9 mouse cellular contexts compared by ENCODE assay signal in the genomic region with DNA sequence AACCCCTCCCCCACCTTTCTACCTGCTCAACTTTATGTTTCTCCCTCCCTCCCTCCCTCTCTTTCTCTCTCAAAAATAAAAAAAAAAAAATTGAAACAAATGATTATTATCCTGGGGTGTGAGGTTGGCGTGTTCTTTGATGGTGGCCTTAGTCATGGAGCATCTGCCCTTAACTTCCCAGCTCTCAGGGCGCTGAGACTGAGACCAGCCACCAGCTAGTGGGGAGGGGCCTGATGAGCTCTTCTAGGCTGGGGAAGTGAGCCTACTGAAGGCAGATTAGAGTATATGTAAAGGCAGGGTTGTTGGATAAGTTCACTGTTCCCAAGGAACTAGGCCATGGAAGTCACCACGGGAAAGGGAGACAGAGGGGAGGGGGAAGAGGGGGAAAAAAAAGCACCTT.
DNase-seq lines count a peak whose midpoint lies in the region; ATAC-seq and TF ChIP-seq lines count a peak whose summit lies in the region.
"Had no signal": no experiment of that assay in that cellular context is flagged by ENCODE, and none has a peak within 500 bp of the region (broad histone marks: within the 10 kb centered on the region; RNA-seq: fewer than 3 reads in every experiment).

No protein-coding gene starts in this region.

- peak overlapping the region; percentile 23; the same call in 1 of the 2 replicates for H3K9ac ChIP-seq in lung, embryonic 14.5 days
- peak overlapping the region; percentile 58 for H3K9ac ChIP-seq in liver, postnatal 0 days (replicated peaks)

- H3K4me1 ChIP-seq in lung, embryonic 14.5 days (ENCODE audit: insufficient read depth): peaks cover 30% of the 10 kb centered on the region
- peaks cover 71% of the 10 kb centered on the region for H3K4me1 ChIP-seq in liver, postnatal 0 days (ENCODE audit: insufficient read depth)

- H3K27ac ChIP-seq in lung, embryonic 14.5 days (ENCODE audit: low read depth): peak overlapping the region; percentile 10; the same call in 1 of the 2 replicates
- H3K27ac ChIP-seq in liver, postnatal 0 days (ENCODE audit: low read depth): peak overlapping the region; percentile 99

- WGBS in lung, embryonic 14.5 days: 58% methylated on average over 3 of the region's 3 CpGs
- WGBS in liver, postnatal 0 days (ENCODE audit: insufficient replicate concordance): 49% methylated on average over 3 of the region's 3 CpGs

- DNase-seq in lung, embryonic 14.5 days: no peak
- DNase-seq in lung, postnatal 4 days: no peak
- DNase-seq in R1 (ENCODE audit: low read depth, low spot score): peak; percentile 36
- no peak for DNase-seq in liver, postnatal 0 days
- DNase-seq in adrenal gland, adult (ENCODE audit: inconsistent age in 2 of 2, low spot score in 1 of 2): no peak
- DNase-seq: kidney, postnatal 14 days; thymus, adult 2 months had no signal

- no peak for ATAC-seq in lung, embryonic 14.5 days (ENCODE audit: insufficient read depth)
- 0 out of 2 replicates have a peak, but pooled peaks have one; percentile 9 for ATAC-seq in erythroblast, adult 5-6 weeks (replicated peaks; ENCODE audit: low FRiP score, poor library complexity, severe bottlenecking)
- no peak for ATAC-seq in liver, postnatal 0 days
- no peak for ATAC-seq in frontal cortex, adult (ENCODE audit: low TSS enrichment)

- TF ChIP-seq CTCF in lung, embryonic 14.5 days (IDR thresholded peaks at IDR 0.05; ENCODE audit: low read depth): no peak
- TF ChIP-seq CTCF in liver, postnatal 0 days (IDR thresholded peaks at IDR 0.05; ENCODE audit: low read depth): no peak

- H3K4me2 ChIP-seq in lung, embryonic 14.5 days: no peak overlapping the region
- H3K4me2 ChIP-seq in liver, postnatal 0 days (ENCODE audit: low read depth, low read length): peak overlapping the region; percentile 40; the same call in 1 of the 2 replicates

- H3K27me3 ChIP-seq in lung, embryonic 14.5 days (ENCODE audit: insufficient read depth, low read length): no peaks in the 10 kb centered on the region
- no peaks in the 10 kb centered on the region for H3K27me3 ChIP-seq in liver, postnatal 0 days (ENCODE audit: insufficient read depth, low read length)

- H3K4me3 ChIP-seq in lung, embryonic 14.5 days (ENCODE audit: low read depth, low read length): no peak overlapping the region
- no peak overlapping the region for H3K4me3 ChIP-seq in liver, postnatal 0 days (ENCODE audit: low read depth, low read length)

- no peaks in the 10 kb centered on the region for H3K9me3 ChIP-seq in lung, embryonic 14.5 days (ENCODE audit: low read depth, low read length)
- H3K9me3 ChIP-seq in liver, postnatal 0 days (ENCODE audit: low read length): no peaks in the 10 kb centered on the region

- H3K36me3 ChIP-seq in lung, embryonic 14.5 days (ENCODE audit: insufficient read depth): no peaks in the 10 kb centered on the region
- H3K36me3 ChIP-seq in liver, postnatal 0 days (replicated peaks; ENCODE audit: insufficient read depth, low read length): peaks cover 2% of the 10 kb centered on the region

- no peak for TF ChIP-seq EP300 in liver, postnatal 0 days (IDR thresholded peaks at IDR 0.05; ENCODE audit: low read depth)
